Mouse (Mus musculus) thymus, adult 2 months (tissue): ENCODE data around the gene Adap1. TPM values are rescaled to one million over a fixed set of nuclear protein-coding genes. Genes with fewer than 3 reads are reported as not detected.

Experiments used
- DNase-seq: peaks from one replicate; pipeline ENCODE4 v3.0.0; 2021
- H3K27ac ChIP-seq: fragments of 200-500 bp; 2 replicates; pipeline ENCODE4 v1.5.1; 2012; ENCODE audit warnings: low read length, control low read depth; ENCODE audit not compliant: control insufficient read depth, insufficient read depth
- H3K27me3 ChIP-seq: fragments of 200-500 bp; 2 replicates; pipeline ENCODE4 v1.6.1; 2012; ENCODE audit warnings: mild to moderate bottlenecking, low read length, moderate library complexity, mixed read lengths; ENCODE audit not compliant: control insufficient read depth, insufficient read depth
- H3K36me3 ChIP-seq: fragments of 200-500 bp; 2 replicates; pipeline ENCODE4 v1.6.1; 2012; ENCODE audit warnings: mild to moderate bottlenecking, low read length, moderate library complexity; ENCODE audit not compliant: control insufficient read depth, insufficient read depth
- H3K4me1 ChIP-seq: fragments of 200-500 bp; replicated peaks from 2 replicates; pipeline ENCODE4 v1.6.1; 2012; ENCODE audit warnings: low read length; ENCODE audit not compliant: control insufficient read depth, insufficient read depth
- H3K4me3 ChIP-seq: fragments of 200-500 bp; 2 replicates; pipeline ENCODE4 v1.5.1; 2012; ENCODE audit warnings: mild to moderate bottlenecking, low read length, control low read depth, moderate library complexity; ENCODE audit not compliant: control insufficient read depth, insufficient read depth
- CTCF ChIP-seq: fragments of 200-500 bp; IDR thresholded peaks from 2 replicates; pipeline ENCODE4 v1.5.1; 2012; ENCODE audit warnings: mild to moderate bottlenecking, control low read depth, low read length, moderate library complexity, borderline replicate concordance; ENCODE audit not compliant: control insufficient read depth, poor library complexity, insufficient read depth; ENCODE audit errors: extremely low read depth
- POLR2A ChIP-seq: fragments of 200-500 bp; IDR thresholded peaks from 2 replicates; pipeline ENCODE4 v1.6.1; 2012; ENCODE audit warnings: mild to moderate bottlenecking, low read length, control low read depth, moderate library complexity; ENCODE audit not compliant: control insufficient read depth, poor library complexity, insufficient read depth; ENCODE audit errors: extremely low read depth
- WGBS: fragments of 180-500 bp; shearing (Covaris S2); methylation state at CpG from one replicate; pipeline ENCODE4 v1.1.7; 2018; 5-methylcytosine and 5-hydroxymethylcytosine counted together
- polyA plus RNA-seq: library from polyadenylated mRNA; depleted of rRNA; stranded (reverse); fragments of >200 nt; gene quantifications from 2 replicates; pipeline ENCODE4 v1.2.3, GENCODE M21; 2012

The Adap1 gene
- polyA plus RNA-seq, 1 experiment: 15.5 TPM

- TF ChIP-seq CTCF (no peak), POLR2A (no peak)
- H3K4me1 ChIP-seq: peaks cover 8% of the 10 kb centered on the region
Measured at GRCm38 (mm10) chr5:139290467-139291259, 34.8 kb downstream of the Adap1 start.

GRCm38 (mm10) chr5:139288591-139288990 is 36.8 kb downstream of the Adap1 start:
- no peak overlapping the region for H3K4me3 ChIP-seq
- DNase-seq: no peak
- no peaks in the 10 kb centered on the region for H3K36me3 ChIP-seq
- peaks cover 8% of the 10 kb centered on the region for H3K4me1 ChIP-seq
- TF ChIP-seq CTCF (no peak), POLR2A (no peak)
- no peak overlapping the region for H3K27ac ChIP-seq
- 31% methylated on average over 4 of the region's 4 CpGs for WGBS
- no peaks in the 10 kb centered on the region for H3K27me3 ChIP-seq

More at GRCm38 (mm10) chr5:139290467-139291259, 34.8 kb downstream of the Adap1 start:
- Histone ChIP-seq H3K4me3 (no peak overlapping the region), H3K36me3 (no peaks in the 10 kb centered on the region), H3K27me3 (no peaks in the 10 kb centered on the region), H3K27ac (no peak overlapping the region)
- 86% methylated on average over 12 of the region's 12 CpGs for WGBS
- DNase-seq: no peak

- H3K27me3 ChIP-seq: no peaks in the 10 kb centered on the region
- WGBS: 79% methylated on average over 4 of the region's 4 CpGs
- H3K27ac ChIP-seq: no peak overlapping the region
- H3K4me3 ChIP-seq: no peak overlapping the region
- no peak for DNase-seq
- TF ChIP-seq POLR2A: no peak
- no peak for TF ChIP-seq CTCF
- peaks cover 8% of the 10 kb centered on the region for H3K4me1 ChIP-seq
- H3K36me3 ChIP-seq: no peaks in the 10 kb centered on the region
Measured at GRCm38 (mm10) chr5:139287787-139288186, 37.6 kb downstream of the Adap1 start.

- DNase-seq: no peak
- no peak overlapping the region for H3K4me3 ChIP-seq
- 44% methylated on average over 5 of the region's 5 CpGs for WGBS
- TF ChIP-seq CTCF (no peak), POLR2A (no peak)
- H3K27me3 ChIP-seq: no peaks in the 10 kb centered on the region
- no peak overlapping the region for H3K27ac ChIP-seq
- no peaks in the 10 kb centered on the region for H3K36me3 ChIP-seq
- peaks cover 8% of the 10 kb centered on the region for H3K4me1 ChIP-seq
Measured at GRCm38 (mm10) chr5:139287099-139287498, 38.3 kb downstream of the Adap1 start.

GRCm38 (mm10) chr5:139286142-139286941 is 39.1 kb downstream of the Adap1 start:
- Histone ChIP-seq H3K27ac (no peak overlapping the region), H3K36me3 (no peaks in the 10 kb centered on the region), H3K27me3 (no peaks in the 10 kb centered on the region), H3K4me3 (no peak overlapping the region), H3K4me1 (peaks cover 8% of the 10 kb centered on the region)
- 83% methylated on average over 14 of the region's 14 CpGs for WGBS
- TF ChIP-seq POLR2A (no peak), CTCF (no peak)
- DNase-seq: no peak

- H3K4me3 ChIP-seq: no peak overlapping the region
- TF ChIP-seq POLR2A: no peak
- no peak for TF ChIP-seq CTCF
- H3K27me3 ChIP-seq: no peaks in the 10 kb centered on the region
- H3K4me1 ChIP-seq: peaks cover 5% of the 10 kb centered on the region; the same call in 1 of the 2 replicates
- H3K27ac ChIP-seq: no peak overlapping the region
- H3K36me3 ChIP-seq: no peaks in the 10 kb centered on the region
- DNase-seq: no peak
- WGBS: 49% methylated on average over 8 of the region's 8 CpGs
Measured at GRCm38 (mm10) chr5:139285383-139286067, 39.9 kb downstream of the Adap1 start.
